Mouse (Mus musculus) brain, embryonic 14.5 days (tissue): ENCODE results near the gene Samd4. TPM values are rescaled to one million over a fixed set of nuclear protein-coding genes. Genes with fewer than 3 reads are reported as not detected.

Source experiments
- DNase-seq: peaks from one replicate; pipeline ENCODE4 v3.0.0-alpha.2; 2011; ENCODE audit warnings: low read depth
- CTCF ChIP-seq: fragments of 200-500 bp; IDR thresholded peaks from 2 replicates; pipeline ENCODE4 v1.5.1; 2012; ENCODE audit warnings: inconsistent platforms, mild to moderate bottlenecking, moderate library complexity, borderline replicate concordance; ENCODE audit not compliant: insufficient read depth, insufficient read length; ENCODE audit errors: extremely low read depth
- POLR2A ChIP-seq: fragments of 200-500 bp; IDR thresholded peaks from 2 replicates; pipeline ENCODE4 v1.6.1; 2012; ENCODE audit warnings: mild to moderate bottlenecking, inconsistent platforms, borderline replicate concordance; ENCODE audit not compliant: poor library complexity, insufficient read depth, insufficient read length, severe bottlenecking; ENCODE audit errors: extremely low read depth
- polyA plus RNA-seq: library from polyadenylated mRNA; depleted of rRNA; stranded (reverse); fragments of >200 nt; gene quantifications from 2 replicates; pipeline ENCODE4 v1.2.3, GENCODE M21; 2012

The Samd4 gene
- polyA plus RNA-seq, 1 experiment: 7.8 TPM

DNA sequence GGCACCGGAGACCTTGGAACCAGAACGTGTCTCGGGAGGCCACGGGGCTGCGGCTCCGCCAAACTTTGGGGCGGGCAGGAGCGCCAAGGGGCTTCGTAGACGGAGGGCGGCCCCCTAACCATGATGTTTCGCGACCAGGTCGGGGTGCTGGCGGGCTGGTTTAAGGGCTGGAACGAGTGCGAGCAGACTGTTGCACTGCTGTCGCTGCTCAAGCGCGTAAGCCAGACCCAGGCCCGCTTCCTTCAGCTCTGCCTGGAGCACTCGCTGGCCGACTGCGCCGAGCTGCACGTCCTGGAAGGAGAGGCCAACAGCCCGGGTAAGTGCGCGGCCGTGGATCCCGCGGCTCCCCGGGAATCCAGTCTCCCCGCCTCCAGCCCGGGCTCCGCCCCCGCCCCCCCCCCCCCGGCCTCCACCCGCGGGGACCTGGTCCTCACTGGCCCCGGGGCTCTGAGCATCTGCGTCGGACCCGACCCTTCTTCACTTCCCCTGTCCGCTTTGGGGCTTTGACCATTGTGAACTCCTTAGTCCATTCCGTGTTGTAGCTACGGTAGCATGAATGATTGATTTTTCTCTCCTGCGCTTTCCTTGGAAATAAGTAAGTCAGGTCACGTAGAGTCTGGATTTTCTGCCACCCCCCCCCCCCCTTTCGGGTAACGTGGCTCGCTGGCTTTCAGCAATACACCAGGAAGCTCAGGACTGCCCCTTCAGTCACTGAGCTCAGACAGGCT is 2.2 kb downstream of the Samd4 start:
- DNase-seq: peak; percentile 85
- TF ChIP-seq POLR2A: peak; percentile 40; the same call in 1 of the 2 replicates
- TF ChIP-seq CTCF: no peak

GRCm38 (mm10) chr14:46885429-46885755 is 2.7 kb downstream of the Samd4 start:
- no peak for DNase-seq
- TF ChIP-seq POLR2A: no peak
- TF ChIP-seq CTCF: no peak

- DNase-seq: peak; percentile 58
- TF ChIP-seq CTCF (no peak), POLR2A (no peak)
These were observed 3.2 kb downstream of the Samd4 start for GRCm38 (mm10) chr14:46885891-46886301.

- DNase-seq: no peak
- TF ChIP-seq POLR2A: no peak
- no peak for TF ChIP-seq CTCF
These were observed 6.4 kb downstream of the Samd4 start for GRCm38 (mm10) chr14:46889096-46889495.

GRCm38 (mm10) chr14:46893961-46894360 is 11.3 kb downstream of the Samd4 start:
- no peak for DNase-seq
- TF ChIP-seq CTCF (no peak), POLR2A (no peak)

GRCm38 (mm10) chr14:46897953-46898352 is 15.3 kb downstream of the Samd4 start:
- TF ChIP-seq POLR2A: no peak
- no peak for TF ChIP-seq CTCF
- DNase-seq: no peak

- TF ChIP-seq CTCF (no peak), POLR2A (no peak)
- no peak for DNase-seq
These were observed 16.0 kb downstream of the Samd4 start for GRCm38 (mm10) chr14:46898626-46899025.

GRCm38 (mm10) chr14:46902498-46903087 is 19.9 kb downstream of the Samd4 start:
- TF ChIP-seq CTCF: no peak
- TF ChIP-seq POLR2A: no peak
- DNase-seq: no peak

DNA sequence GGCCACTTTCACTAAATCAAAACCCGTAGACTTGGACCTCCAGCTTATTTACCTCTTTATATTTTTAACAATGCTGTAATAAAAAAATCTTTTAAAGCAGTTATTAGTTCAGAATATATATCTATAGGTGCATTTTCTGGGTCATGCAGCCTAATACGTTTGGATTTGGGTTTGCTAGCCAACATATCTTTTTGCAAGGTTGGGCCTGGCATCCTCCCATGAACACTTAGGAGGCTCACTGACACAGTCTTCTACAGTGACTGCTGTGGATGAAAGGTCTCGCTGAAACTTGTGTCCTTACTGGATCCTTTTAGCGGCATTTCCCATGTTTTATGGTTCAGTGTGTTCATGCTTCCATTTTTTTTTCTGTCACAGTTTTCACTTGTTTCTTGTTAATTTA is 21.6 kb downstream of the Samd4 start:
- TF ChIP-seq POLR2A (no peak), CTCF (no peak)

DNA sequence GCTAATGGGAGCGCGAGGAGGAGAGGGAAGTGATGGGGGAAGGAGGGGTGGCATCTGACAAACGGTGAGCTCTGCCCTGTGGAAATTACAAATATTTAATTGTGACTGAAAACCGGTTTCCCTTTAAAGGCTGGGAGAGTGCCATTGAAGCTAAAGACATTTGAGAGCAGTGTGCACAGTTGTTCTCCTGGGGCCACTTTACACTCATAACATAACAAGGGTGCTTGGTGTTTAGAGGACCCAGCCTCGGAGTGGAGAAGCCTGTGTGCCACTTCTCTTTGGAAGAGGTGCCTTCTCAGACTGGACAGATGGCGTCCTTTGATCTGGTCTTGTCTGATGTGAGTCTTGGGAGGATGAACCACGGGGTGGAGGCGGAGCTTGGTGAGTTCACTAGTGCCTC is 26.2 kb downstream of the Samd4 start:
- no peak for DNase-seq
- no peak for TF ChIP-seq POLR2A
- TF ChIP-seq CTCF: no peak

More for the DNA sequence above, 21.6 kb downstream of the Samd4 start:
- DNase-seq: no peak

DNA sequence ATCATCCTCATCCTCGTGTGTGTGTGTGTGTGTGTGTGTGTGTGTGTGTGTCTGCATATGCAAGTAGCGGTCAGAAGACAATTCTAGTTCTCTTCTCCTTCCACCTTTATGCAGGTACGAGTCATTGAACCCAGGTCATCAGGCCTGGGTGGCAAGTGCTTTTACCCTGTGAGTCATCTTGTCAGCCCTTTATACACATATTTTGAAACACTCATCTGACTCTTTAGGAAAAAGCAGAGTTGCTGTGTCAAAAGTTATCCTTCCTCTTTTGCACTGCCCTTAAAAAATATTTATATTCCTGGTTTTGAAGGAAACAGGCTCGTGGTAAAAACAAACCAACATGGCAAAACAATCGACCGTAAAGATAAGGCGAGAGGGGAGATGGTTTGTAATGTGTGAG is 29.8 kb downstream of the Samd4 start:
- DNase-seq: no peak
- TF ChIP-seq POLR2A (no peak), CTCF (no peak)

DNA sequence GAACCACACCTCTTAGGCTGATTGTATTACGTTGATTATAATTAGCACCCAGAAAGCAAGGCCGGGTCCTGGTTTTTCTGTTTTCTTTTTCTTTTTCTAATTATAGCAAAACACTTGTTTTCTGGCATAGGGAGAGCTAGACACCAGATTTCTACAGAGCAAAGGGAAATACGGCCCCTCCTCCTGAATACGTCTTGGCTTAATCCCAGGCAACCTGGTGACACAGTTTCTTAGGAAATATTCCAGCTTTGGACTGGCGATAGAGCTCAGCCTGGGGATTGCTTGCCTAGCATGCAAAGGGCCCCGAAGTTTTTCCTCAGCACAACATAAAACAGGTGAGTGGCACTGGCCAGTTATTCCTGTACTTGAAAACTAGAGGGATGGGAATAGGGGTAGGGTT is 31.7 kb downstream of the Samd4 start:
- peak; percentile 66 for DNase-seq
- TF ChIP-seq POLR2A: no peak
- TF ChIP-seq CTCF: no peak
